Mouse (Mus musculus) CH12.LX (cell line): ENCODE results near the gene Edn2. TPM values are rescaled to one million over a fixed set of nuclear protein-coding genes. Genes with fewer than 3 reads are reported as not detected.

ENCODE experiments used
- DNase-seq: peaks from one replicate; pipeline ENCODE4 v3.0.0-alpha.2; 2013; ENCODE audit errors: extremely low read depth
- H3K27ac ChIP-seq: 2 replicates; pipeline ENCODE4 v1.5.1; 2012; ENCODE audit warnings: low read depth, mild to moderate bottlenecking, control low read depth, moderate library complexity; ENCODE audit not compliant: insufficient read depth
- H3K27me3 ChIP-seq: replicated peaks from 2 replicates; pipeline ENCODE3; 2012; ENCODE audit warnings: inconsistent platforms
- H3K36me3 ChIP-seq, 2 experiments: replicated peaks in 1 of 2; 2 replicates each; pipeline versions ENCODE3 to v1.6.1; 2012; ENCODE audit warnings: inconsistent platforms in 1 of 2, low read length in 1 of 2, mild to moderate bottlenecking in 1 of 2, mixed read lengths in 1 of 2, moderate library complexity in 1 of 2; ENCODE audit not compliant: control insufficient read depth in 1 of 2, insufficient read depth in 1 of 2
- H3K4me1 ChIP-seq, 2 experiments: 2 replicates each; pipeline ENCODE4 v1.6.1; 2012; ENCODE audit warnings: inconsistent platforms in 1 of 2, moderate library complexity in 1 of 2; ENCODE audit not compliant: insufficient read depth in 2 of 2, control insufficient read depth in 1 of 2
- H3K4me2 ChIP-seq: 2 replicates; pipeline ENCODE4 v1.6.1; 2012; ENCODE audit warnings: low read depth, mild to moderate bottlenecking, control low read depth; ENCODE audit not compliant: poor library complexity, insufficient read depth, severe bottlenecking
- H3K4me3 ChIP-seq, 3 experiments: fragments of 150-350 bp in 1 of 3; sonication (generic) in 1 of 3; replicated peaks in 1 of 3; 2 replicates each; pipeline versions ENCODE3 to v1.5.1; 2011 to 2012; ENCODE audit warnings: low read depth in 2 of 3, low read length in 2 of 3, mild to moderate bottlenecking in 2 of 3, moderate library complexity in 2 of 3, control low read depth in 1 of 3, improper control_type of control experiment in 1 of 3, inconsistent platforms in 1 of 3, mixed read lengths in 1 of 3; ENCODE audit not compliant: poor library complexity in 1 of 3
- H3K79me2 ChIP-seq: replicated peaks from 2 replicates; pipeline ENCODE4 v1.6.1; 2012; ENCODE audit warnings: mild to moderate bottlenecking, moderate library complexity; ENCODE audit not compliant: control insufficient read depth, poor library complexity, insufficient read depth, severe bottlenecking; ENCODE audit errors: extremely low read depth
- H3K9ac ChIP-seq: 2 replicates; pipeline ENCODE4 v1.6.1; 2012; ENCODE audit warnings: low read depth, mild to moderate bottlenecking, control low read depth, moderate library complexity; ENCODE audit not compliant: insufficient read depth
- H3K9me3 ChIP-seq: replicated peaks from 2 replicates; pipeline ENCODE3; 2012; ENCODE audit warnings: low read length, inconsistent platforms, mixed read lengths
- CHD2 ChIP-seq: IDR thresholded peaks from 2 replicates; pipeline ENCODE4 v1.6.1; 2011; ENCODE audit warnings: low read length, improper control_type of control experiment
- CTCF ChIP-seq, 2 experiments: IDR thresholded peaks in 1 of 2; conservative IDR thresholded peaks in 1 of 2; 2 replicates each; pipeline ENCODE4 v1.5.1; 2011 to 2012; ENCODE audit warnings: low read depth in 2 of 2, low read length in 2 of 2, improper control_type of control experiment in 1 of 2, inconsistent platforms in 1 of 2, mild to moderate bottlenecking in 1 of 2, moderate library complexity in 1 of 2
- E2F4 ChIP-seq: IDR thresholded peaks from 2 replicates; pipeline ENCODE4 v1.6.1; 2011; ENCODE audit warnings: low read depth, low read length, improper control_type of control experiment; ENCODE audit not compliant: insufficient replicate concordance
- ELF1 ChIP-seq: IDR thresholded peaks from 2 replicates; pipeline ENCODE4 v1.6.1; 2014; ENCODE audit warnings: low read depth, mild to moderate bottlenecking, inconsistent platforms, low read length, improper control_type of control experiment
- GABPA ChIP-seq: IDR thresholded peaks from 2 replicates; pipeline ENCODE4 v1.6.1; 2012; ENCODE audit warnings: low read depth, low read length, improper control_type of control experiment, inconsistent platforms; ENCODE audit not compliant: insufficient replicate concordance
- IRF4 ChIP-seq: IDR thresholded peaks from 2 replicates; pipeline ENCODE4 v1.6.1; 2014; ENCODE audit warnings: low read depth, mild to moderate bottlenecking, inconsistent platforms, low read length, improper control_type of control experiment
- JUND ChIP-seq: conservative IDR thresholded peaks from 2 replicates; pipeline ENCODE4 v1.6.1; 2011; ENCODE audit warnings: low read depth, low read length, improper control_type of control experiment
- MAFK ChIP-seq: IDR thresholded peaks from 2 replicates; pipeline ENCODE4 v1.6.1; 2011; ENCODE audit warnings: low read length, improper control_type of control experiment; ENCODE audit not compliant: insufficient replicate concordance
- MAX ChIP-seq: IDR thresholded peaks from 2 replicates; pipeline ENCODE4 v1.6.1; 2011; ENCODE audit warnings: low read length, improper control_type of control experiment
- MEF2A ChIP-seq: IDR thresholded peaks from 2 replicates; pipeline ENCODE4 v1.6.1; 2014; ENCODE audit warnings: low read depth, mild to moderate bottlenecking, inconsistent platforms, low read length, improper control_type of control experiment, borderline replicate concordance
- MXI1 ChIP-seq: IDR thresholded peaks from 2 replicates; pipeline ENCODE4 v1.6.1; 2011; ENCODE audit warnings: mild to moderate bottlenecking, low read depth, low read length, improper control_type of control experiment
- MYC ChIP-seq: IDR thresholded peaks from 2 replicates; pipeline ENCODE4 v1.6.1; 2011; ENCODE audit warnings: low read depth, mild to moderate bottlenecking, improper control_type of control experiment, low read length
- NELFE ChIP-seq: IDR thresholded peaks from 2 replicates; pipeline ENCODE4 v1.6.1; 2011; ENCODE audit warnings: low read depth, low read length, improper control_type of control experiment
- PAX5 ChIP-seq: IDR thresholded peaks from 2 replicates; pipeline ENCODE4 v1.6.1; 2012; ENCODE audit warnings: low read length, inconsistent platforms, mixed read lengths
- POLR2A ChIP-seq: IDR thresholded peaks from 2 replicates; pipeline ENCODE4 v1.6.1; 2011; ENCODE audit warnings: low read depth, mild to moderate bottlenecking, improper control_type of control experiment, low read length
- POLR2AphosphoS2 ChIP-seq: IDR thresholded peaks from 2 replicates; pipeline ENCODE4 v1.6.1; 2011; ENCODE audit warnings: low read depth, low read length, improper control_type of control experiment
- RAD21 ChIP-seq: IDR thresholded peaks from 2 replicates; pipeline ENCODE4 v1.6.1; 2011; ENCODE audit warnings: low read depth, mild to moderate bottlenecking, low read length, improper control_type of control experiment, moderate library complexity
- RCOR1 ChIP-seq: conservative IDR thresholded peaks from 2 replicates; pipeline ENCODE4 v1.6.1; 2012; ENCODE audit warnings: low read depth, mild to moderate bottlenecking, inconsistent platforms, low read length, improper control_type of control experiment
- SIN3A ChIP-seq: IDR thresholded peaks from 2 replicates; pipeline ENCODE4 v1.6.1; 2012; ENCODE audit warnings: low read length, improper control_type of control experiment, inconsistent platforms
- SMC3 ChIP-seq: IDR thresholded peaks from 2 replicates; pipeline ENCODE4 v1.6.1; 2011; ENCODE audit warnings: low read depth, low read length, improper control_type of control experiment
- TBP ChIP-seq: conservative IDR thresholded peaks from 2 replicates; pipeline ENCODE4 v1.6.1; 2011; ENCODE audit warnings: low read depth, low read length, improper control_type of control experiment
- TCF12 ChIP-seq: IDR thresholded peaks from 2 replicates; pipeline ENCODE4 v1.6.1; 2014; ENCODE audit warnings: low read depth, mild to moderate bottlenecking, inconsistent platforms, low read length, improper control_type of control experiment
- UBTF ChIP-seq: IDR thresholded peaks from 2 replicates; pipeline ENCODE4 v1.6.1; 2012; ENCODE audit warnings: low read depth, mild to moderate bottlenecking, inconsistent platforms, low read length, improper control_type of control experiment, moderate library complexity
- USF1 ChIP-seq: IDR thresholded peaks from 2 replicates; pipeline ENCODE4 v1.6.1; 2014; ENCODE audit warnings: low read depth, mild to moderate bottlenecking, inconsistent platforms, low read length, improper control_type of control experiment
- ZC3H11A ChIP-seq: IDR thresholded peaks from 2 replicates; pipeline ENCODE4 v1.6.1; 2012; ENCODE audit warnings: low read depth, mild to moderate bottlenecking, inconsistent platforms, low read length, improper control_type of control experiment
- ZKSCAN1 ChIP-seq: IDR thresholded peaks from 2 replicates; pipeline ENCODE4 v1.6.1; 2012; ENCODE audit warnings: low read depth, inconsistent platforms, low read length, improper control_type of control experiment, borderline replicate concordance
- ZMIZ1 ChIP-seq: IDR thresholded peaks from 2 replicates; pipeline ENCODE4 v1.6.1; 2012; ENCODE audit warnings: low read depth, mild to moderate bottlenecking, inconsistent platforms, low read length, improper control_type of control experiment
- dilution Hi-C: fragments of 300-500 bp; cut with MboI; formaldehyde crosslinking; loops from 2 replicates; pipeline ENCODE4 v1.14.3; 2020; ENCODE audit warnings: low sequenced_read_pairs; ENCODE audit not compliant: extremely low pct_unique_long_range_greater_than_20kb, extremely low pct_ligation_motif_present
- in situ Hi-C: fragments of 300-500 bp; cut with MboI; formaldehyde crosslinking; loops from 3 replicates; pipeline ENCODE4 v1.14.3; 2019; ENCODE audit warnings: low sequenced_read_pairs, low pct_ligation_motif_present, low pct_unique_long_range_greater_than_20kb, mixed read lengths
- polyA plus RNA-seq: library from polyadenylated mRNA; unstranded; fragments of >175 nt; gene quantifications from 2 replicates; pipeline ENCODE4 v1.2.1, GENCODE M21; 2012; ENCODE audit warnings: low read depth; ENCODE audit not compliant: insufficient read length
- total RNA-seq, 2 experiments: library from RNA; depleted of rRNA; stranded (reverse); fragments of 300-350 nt in 1 of 2; fragments of >200 nt in 1 of 2; gene quantifications; 2 replicates each; pipeline ENCODE4 v1.2.3; 2012 to 2014

Edn2 gene
- total and polyA plus RNA-seq, 3 experiments = not detected

DNA sequence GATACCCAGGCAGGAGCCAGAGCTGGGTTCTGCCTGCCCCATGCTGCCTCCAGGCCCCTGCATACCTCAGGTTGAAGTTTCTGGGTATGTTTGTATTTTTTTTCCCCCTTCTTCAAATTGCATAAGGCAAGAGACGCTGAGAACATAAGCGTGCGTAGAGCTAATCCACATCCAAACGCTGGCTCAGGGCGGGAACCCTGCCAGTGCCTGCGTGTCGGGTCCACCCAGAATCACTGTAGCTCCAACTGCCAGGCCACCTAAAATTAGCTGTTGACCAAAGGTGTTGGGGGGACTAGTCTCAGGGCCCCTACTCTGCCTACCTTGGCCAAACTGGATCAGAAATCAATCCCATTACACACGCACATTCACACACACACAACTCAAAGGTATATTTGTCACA is 1.6 kb downstream of the Edn2 start:
- no peak overlapping the region for H3K27ac ChIP-seq
- H3K79me2 ChIP-seq = no peaks in the 10 kb centered on the region
- no peak overlapping the region for H3K4me2 ChIP-seq
- H3K4me3 ChIP-seq = no peak overlapping the region
- TF ChIP-seq PAX5 (no peak), USF1 (no peak), MAFK (no peak), ZMIZ1 (no peak), CTCF (conservative IDR thresholded peaks at IDR 0.05 in 1 of 2, IDR thresholded peaks at IDR 0.05 in 1 of 2; ENCODE audit: low read depth in 2 of 2, low read length in 2 of 2) (no peak), POLR2A (no peak), ZKSCAN1 (no peak), UBTF (no peak), GABPA (no peak), NELFE (no peak), POLR2AphosphoS2 (no peak), RAD21 (no peak), TBP (no peak), MAX (no peak), ZC3H11A (no peak), E2F4 (no peak), MYC (no peak), IRF4 (no peak), MXI1 (no peak), JUND (no peak)
- DNase-seq = no peak
- dilution Hi-C loops = no loop called here
- H3K4me1 ChIP-seq = peaks cover 16 to 46% of the 10 kb centered on the region in 2 experiments
- in situ Hi-C loops = no loop called here
- H3K27me3 ChIP-seq = peaks cover 16% of the 10 kb centered on the region
- no peaks in the 10 kb centered on the region for H3K9me3 ChIP-seq
- no peak overlapping the region for H3K9ac ChIP-seq
- H3K36me3 ChIP-seq = no peaks in the 10 kb centered on the region

DNA sequence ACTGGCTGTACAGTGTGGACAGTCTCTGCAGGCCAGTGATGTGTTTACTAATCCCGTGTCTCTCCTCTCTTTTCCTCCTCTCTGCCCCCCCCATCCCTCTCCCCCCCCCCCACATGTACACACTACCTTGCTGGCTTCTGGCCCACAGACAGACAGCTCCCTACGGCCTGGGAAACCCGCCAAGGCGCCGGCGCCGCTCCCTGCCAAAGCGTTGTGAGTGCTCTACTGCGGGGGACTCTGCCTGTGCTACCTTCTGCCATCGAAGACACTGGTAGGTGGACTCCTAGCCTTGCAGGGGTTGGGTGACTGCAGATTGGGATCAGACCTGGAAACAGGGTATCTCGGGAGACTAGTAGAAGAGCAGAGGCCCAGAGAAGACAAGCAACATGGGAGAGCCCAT is 2.2 kb downstream of the Edn2 start:
- Histone ChIP-seq H3K4me2 (no peak overlapping the region), H3K79me2 (no peaks in the 10 kb centered on the region), H3K4me3 (no peak overlapping the region), H3K9me3 (no peaks in the 10 kb centered on the region), H3K4me1 (peaks cover 16 to 46% of the 10 kb centered on the region in 2 experiments), H3K9ac (no peak overlapping the region), H3K27me3 (peaks cover 13% of the 10 kb centered on the region), H3K36me3 (no peaks in the 10 kb centered on the region), H3K27ac (no peak overlapping the region)
- dilution Hi-C loops (no loop called here), in situ Hi-C loops (no loop called here)
- TF ChIP-seq TCF12 (no peak), ELF1 (no peak), RCOR1 (no peak), ZC3H11A (no peak), SMC3 (no peak), ZKSCAN1 (no peak), CHD2 (no peak), MAFK (no peak), MEF2A (no peak), POLR2AphosphoS2 (no peak), SIN3A (no peak), NELFE (no peak), CTCF (conservative IDR thresholded peaks at IDR 0.05 in 1 of 2, IDR thresholded peaks at IDR 0.05 in 1 of 2; ENCODE audit: low read depth in 2 of 2, low read length in 2 of 2) (no peak)
- DNase-seq = no peak
